Mouse (Mus musculus): ENCODE measurements at regions not wholly inside any gene's neighbourhood (a gene's known extent, or its start where the extent isn't known, plus 50 kb on each side); places are given as distances from the start of the nearest gene placed in this dataset.

GRCm38 (mm10) chr4:32074399-32075296, 110.8 kb downstream of the Map3k7 start:
- in situ Hi-C loops (cut with MboI; ENCODE audit: low pct_unique_long_range_greater_than_20kb in 1 of 2, low sequenced_read_pairs in 2 of 2, unreplicated experiment in 1 of 2) = loop anchor here in 1 of 2 experiments (25.0 kb wide), 1 partner anchor 463 kb away; no protein-coding TSS in a partner anchor

- in situ Hi-C loops (cut with MboI; ENCODE audit: low pct_unique_long_range_greater_than_20kb in 1 of 2, low sequenced_read_pairs in 2 of 2, unreplicated experiment in 1 of 2) = no loop called here
These were observed 112.6 kb downstream of the Map3k7 start for GRCm38 (mm10) chr4:32076391-32076925.

- in situ Hi-C loops (cut with MboI; ENCODE audit: low pct_unique_long_range_greater_than_20kb in 1 of 2, low sequenced_read_pairs in 2 of 2, unreplicated experiment in 1 of 2) = no loop called here
These were observed 119.6 kb downstream of the Map3k7 start for GRCm38 (mm10) chr4:32083456-32083855.

DNA sequence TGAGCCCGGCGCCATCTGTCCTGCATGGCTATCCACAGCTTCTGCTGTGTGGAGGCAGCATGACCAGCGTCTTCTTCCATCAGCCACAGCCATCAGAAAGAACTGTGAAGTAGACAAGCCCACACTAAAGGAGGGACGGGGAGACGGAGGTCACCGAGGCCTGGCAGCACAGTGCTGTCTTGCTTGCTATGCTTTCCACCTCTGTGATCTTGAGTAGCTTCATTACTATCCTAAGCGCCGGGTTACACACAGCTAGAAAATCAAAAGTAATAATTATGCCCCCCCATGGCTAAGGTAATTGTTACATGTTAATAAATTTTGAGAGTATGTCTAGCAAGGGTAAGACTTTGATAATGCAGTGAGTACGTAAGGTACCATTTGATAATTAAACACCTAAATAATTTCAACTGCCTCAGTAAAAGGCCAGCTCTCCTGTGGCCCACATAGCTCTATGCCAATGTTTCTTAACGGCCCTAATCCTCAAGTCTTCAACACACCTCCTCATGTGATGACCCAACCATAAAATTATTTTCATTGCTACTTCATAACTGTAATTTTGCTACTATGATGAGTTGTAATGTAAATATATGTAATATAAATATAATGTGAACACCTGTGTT, 120.5 kb downstream of the Map3k7 start:
- in situ Hi-C loops (cut with MboI; ENCODE audit: low pct_unique_long_range_greater_than_20kb in 1 of 2, low sequenced_read_pairs in 2 of 2, unreplicated experiment in 1 of 2) = no loop called here

GRCm38 (mm10) chr4:32085040-32085439, 121.1 kb downstream of the Map3k7 start:
- in situ Hi-C loops (cut with MboI; ENCODE audit: low pct_unique_long_range_greater_than_20kb in 1 of 2, low sequenced_read_pairs in 2 of 2, unreplicated experiment in 1 of 2) = no loop called here

DNA sequence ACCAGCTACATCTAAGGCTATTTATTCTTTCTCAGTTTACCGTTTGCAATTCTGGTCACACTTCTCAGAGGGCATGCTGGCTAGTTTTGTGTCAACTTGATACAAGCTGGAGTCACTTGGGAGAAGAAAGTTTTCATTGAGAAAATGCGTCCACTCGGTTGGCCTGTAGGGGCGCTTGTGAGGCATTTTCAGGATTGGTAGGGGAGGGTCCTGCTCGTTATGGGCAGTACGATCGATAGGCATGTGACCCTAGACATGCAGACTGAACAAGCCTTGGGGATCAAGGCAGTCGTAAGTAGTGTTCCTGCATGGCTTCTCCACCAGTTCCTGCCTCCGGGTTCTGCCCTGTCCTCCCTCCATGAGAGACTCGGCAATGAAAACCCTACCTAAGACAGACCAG, 127.2 kb downstream of the Map3k7 start:
- in situ Hi-C loops (cut with MboI; ENCODE audit: low pct_unique_long_range_greater_than_20kb in 1 of 2, low sequenced_read_pairs in 2 of 2, unreplicated experiment in 1 of 2) = no loop called here

GRCm38 (mm10) chr4:32092320-32093041, 128.6 kb downstream of the Map3k7 start:
- in situ Hi-C loops (cut with MboI; ENCODE audit: low pct_unique_long_range_greater_than_20kb in 1 of 2, low sequenced_read_pairs in 2 of 2, unreplicated experiment in 1 of 2) = no loop called here

DNA sequence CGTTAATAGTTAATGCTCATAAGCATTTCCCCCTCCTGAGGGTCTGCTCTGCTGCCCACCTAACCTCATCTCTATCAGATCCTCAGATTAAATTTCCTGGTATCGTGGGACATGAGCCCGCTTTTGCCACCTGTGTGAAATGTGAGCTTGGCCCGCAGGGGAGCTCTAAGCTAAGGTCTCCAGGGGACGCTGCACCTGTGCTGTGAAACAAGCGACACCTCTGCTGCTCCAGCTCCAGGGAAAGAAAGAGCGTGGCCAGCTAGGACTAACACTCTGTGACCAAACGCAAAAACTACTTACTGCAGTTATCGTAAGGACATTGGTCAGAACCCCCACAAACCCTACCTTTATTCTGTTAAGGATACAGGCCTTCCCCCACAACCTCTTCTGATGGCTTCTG, 134.3 kb downstream of the Map3k7 start:
- in situ Hi-C loops (cut with MboI; ENCODE audit: low pct_unique_long_range_greater_than_20kb in 1 of 2, low sequenced_read_pairs in 2 of 2, unreplicated experiment in 1 of 2) = no loop called here

GRCm38 (mm10) chr4:32101002-32101401, 137.1 kb downstream of the Map3k7 start:
- in situ Hi-C loops (cut with MboI; ENCODE audit: low pct_unique_long_range_greater_than_20kb in 1 of 2, low sequenced_read_pairs in 2 of 2, unreplicated experiment in 1 of 2) = no loop called here

- in situ Hi-C loops (cut with MboI; ENCODE audit: low pct_unique_long_range_greater_than_20kb in 1 of 2, low sequenced_read_pairs in 2 of 2, unreplicated experiment in 1 of 2) = no loop called here
These were observed 131.9 kb upstream of the Bach2 start for GRCm38 (mm10) chr4:32106664-32107171.

DNA sequence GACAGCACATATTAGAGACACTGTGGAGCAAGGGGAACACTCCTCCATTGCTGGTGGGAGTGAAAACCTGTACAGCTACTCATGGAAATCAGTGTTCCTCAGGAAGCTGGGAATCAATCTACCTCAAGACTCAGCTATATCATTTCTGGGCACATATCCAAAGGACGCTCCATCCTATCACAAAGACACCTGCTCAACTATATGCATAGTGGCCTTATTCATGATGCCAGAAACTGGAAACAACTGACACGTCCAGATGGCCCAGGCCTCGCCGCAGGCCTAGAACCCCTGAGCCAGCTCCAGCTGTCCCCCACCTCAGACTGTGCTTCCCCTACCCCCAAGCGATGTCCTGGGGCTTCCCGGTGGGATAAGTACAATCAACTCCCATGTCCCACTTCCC, 116.3 kb upstream of the Bach2 start:
- in situ Hi-C loops (cut with MboI; ENCODE audit: low pct_unique_long_range_greater_than_20kb in 1 of 2, low sequenced_read_pairs in 2 of 2, unreplicated experiment in 1 of 2) = no loop called here

- in situ Hi-C loops (cut with MboI; ENCODE audit: low pct_unique_long_range_greater_than_20kb in 1 of 2, low sequenced_read_pairs in 2 of 2, unreplicated experiment in 1 of 2) = no loop called here
These were observed 111.8 kb upstream of the Bach2 start for GRCm38 (mm10) chr4:32126828-32127227.

- in situ Hi-C loops (cut with MboI; ENCODE audit: low pct_unique_long_range_greater_than_20kb in 1 of 2, low sequenced_read_pairs in 2 of 2, unreplicated experiment in 1 of 2) = no loop called here
These were observed 108.0 kb upstream of the Bach2 start for GRCm38 (mm10) chr4:32130594-32130993.

GRCm38 (mm10) chr4:32131819-32132218, 106.8 kb upstream of the Bach2 start:
- in situ Hi-C loops (cut with MboI; ENCODE audit: low pct_unique_long_range_greater_than_20kb in 1 of 2, low sequenced_read_pairs in 2 of 2, unreplicated experiment in 1 of 2) = no loop called here

DNA sequence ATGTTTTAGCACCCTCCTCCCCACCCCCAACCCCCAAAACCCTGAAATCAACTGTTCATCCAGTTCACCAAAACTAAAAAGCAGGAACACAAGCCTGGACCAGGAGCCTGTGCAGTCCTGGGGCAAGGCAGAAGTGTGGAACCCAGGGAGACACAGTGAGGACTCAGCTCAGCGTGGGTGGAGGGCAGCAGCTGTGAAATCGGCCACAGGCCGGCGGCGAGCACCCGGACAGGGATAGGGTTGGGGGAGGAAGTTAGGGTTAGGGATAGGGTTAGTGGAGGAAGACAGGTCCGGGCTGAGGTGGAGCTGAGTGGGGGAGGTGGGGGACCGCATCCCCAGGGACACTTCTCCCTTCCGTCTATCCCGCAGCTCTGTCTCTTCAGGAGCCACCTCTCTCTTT, 102.5 kb upstream of the Bach2 start:
- in situ Hi-C loops (cut with MboI; ENCODE audit: low pct_unique_long_range_greater_than_20kb in 1 of 2, low sequenced_read_pairs in 2 of 2, unreplicated experiment in 1 of 2) = no loop called here

DNA sequence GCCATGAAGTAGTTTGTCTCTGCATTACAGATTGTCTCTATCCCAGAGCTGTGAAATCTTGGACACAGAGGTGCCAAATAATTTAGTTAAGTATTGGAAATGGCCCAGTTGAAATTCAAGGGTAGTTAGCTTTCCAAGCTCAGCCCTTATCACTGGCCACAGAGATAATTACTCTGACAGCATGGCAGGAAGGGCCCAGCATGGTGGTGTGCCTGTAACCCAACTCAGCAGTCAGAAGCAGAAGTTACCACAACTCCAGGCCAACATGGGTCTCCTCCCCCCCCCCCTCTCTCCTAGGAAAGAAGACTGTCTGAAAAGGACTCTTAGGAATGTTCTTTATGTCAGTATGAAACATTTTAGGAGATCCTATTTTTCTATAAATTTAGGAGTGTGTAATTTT, 101.4 kb upstream of the Bach2 start:
- in situ Hi-C loops (cut with MboI; ENCODE audit: low pct_unique_long_range_greater_than_20kb in 1 of 2, low sequenced_read_pairs in 2 of 2, unreplicated experiment in 1 of 2) = no loop called here

GRCm38 (mm10) chr4:32137966-32138365, 100.6 kb upstream of the Bach2 start:
- in situ Hi-C loops (cut with MboI; ENCODE audit: low pct_unique_long_range_greater_than_20kb in 1 of 2, low sequenced_read_pairs in 2 of 2, unreplicated experiment in 1 of 2) = no loop called here

DNA sequence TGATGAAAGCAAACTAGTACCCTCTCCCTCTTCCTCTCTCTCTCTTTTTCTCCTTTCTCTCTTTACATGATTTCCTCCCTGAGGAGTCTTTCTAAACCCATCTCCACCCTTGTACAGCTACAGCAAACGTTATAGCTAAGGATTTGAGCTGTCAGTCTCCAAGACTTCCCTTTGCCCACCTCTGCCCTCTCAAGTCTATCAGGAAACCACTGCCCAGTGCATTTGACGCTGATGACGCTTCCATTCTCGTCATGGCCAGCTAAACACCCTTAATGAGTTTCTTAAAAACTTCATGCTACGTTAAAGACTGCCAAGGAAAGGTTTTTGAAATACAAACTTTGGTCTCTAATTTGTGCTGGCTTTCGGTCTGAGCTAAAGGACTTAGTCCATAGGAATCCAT, 99.0 kb upstream of the Bach2 start:
- in situ Hi-C loops (cut with MboI; ENCODE audit: low pct_unique_long_range_greater_than_20kb in 1 of 2, low sequenced_read_pairs in 2 of 2, unreplicated experiment in 1 of 2) = no loop called here

- in situ Hi-C loops (cut with MboI; ENCODE audit: low pct_unique_long_range_greater_than_20kb in 1 of 2, low sequenced_read_pairs in 2 of 2, unreplicated experiment in 1 of 2) = no loop called here
These were observed 98.5 kb upstream of the Bach2 start for GRCm38 (mm10) chr4:32140068-32140467.
